Mouse (Mus musculus): ENCODE data around the gene Stard13.

The Stard13 gene

DNA sequence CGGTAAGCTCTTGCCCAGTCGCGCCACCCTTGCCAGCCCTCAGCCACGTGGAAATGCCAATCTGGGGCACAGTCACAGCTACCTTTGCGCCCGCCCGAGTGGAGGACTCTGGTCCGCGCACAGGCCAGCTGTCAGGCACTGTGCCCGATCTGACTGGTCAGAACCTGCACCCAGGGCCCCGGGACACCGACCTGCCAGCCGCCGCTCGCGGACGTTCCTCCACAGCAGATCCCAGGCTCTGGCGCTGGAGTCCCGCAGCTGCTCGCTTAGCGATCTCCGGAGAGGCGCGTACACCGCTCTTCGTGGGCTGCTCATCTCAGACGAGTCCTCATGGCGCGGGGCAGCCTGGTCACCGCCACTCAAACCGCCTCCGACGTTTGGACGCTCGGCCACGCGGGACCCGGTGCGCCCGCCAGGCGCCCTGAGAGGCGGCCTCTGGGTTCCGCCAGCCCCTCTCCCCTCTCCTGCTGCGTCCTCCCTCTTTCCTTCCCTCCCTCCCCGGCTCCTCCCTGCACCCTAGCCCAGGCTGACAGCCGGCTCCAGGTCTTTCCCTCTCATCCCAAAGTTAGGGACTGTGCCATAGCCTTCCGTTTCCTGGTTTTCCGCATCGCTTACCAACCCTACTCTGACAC lies at the start of gene Stard13:
Gene Stard13 (minus strand): TSS at position 437 of the 632 bp plus-strand sequence.
- DNase-seq = peak; percentile 64

DNA sequence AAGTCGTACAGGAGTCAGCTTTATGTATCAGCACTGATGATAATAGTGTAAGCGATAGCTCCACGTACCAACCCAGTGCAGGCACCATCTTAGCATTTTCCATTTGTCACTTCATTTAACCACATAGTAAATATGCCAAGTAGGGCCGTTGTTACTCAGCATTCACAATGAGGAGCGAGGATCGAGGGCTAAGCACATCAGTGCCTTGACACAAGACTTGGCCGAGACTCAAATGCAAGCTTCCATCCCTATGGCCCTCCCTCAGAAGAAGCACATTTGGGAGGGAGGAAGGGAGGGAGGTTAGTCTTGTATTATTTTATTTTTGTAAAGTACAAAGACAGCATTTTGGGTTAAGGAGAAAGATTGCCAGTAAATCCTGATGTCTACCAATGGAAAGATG lies 45.9 kb upstream of the Stard13 start:
- no peak for DNase-seq

DNA sequence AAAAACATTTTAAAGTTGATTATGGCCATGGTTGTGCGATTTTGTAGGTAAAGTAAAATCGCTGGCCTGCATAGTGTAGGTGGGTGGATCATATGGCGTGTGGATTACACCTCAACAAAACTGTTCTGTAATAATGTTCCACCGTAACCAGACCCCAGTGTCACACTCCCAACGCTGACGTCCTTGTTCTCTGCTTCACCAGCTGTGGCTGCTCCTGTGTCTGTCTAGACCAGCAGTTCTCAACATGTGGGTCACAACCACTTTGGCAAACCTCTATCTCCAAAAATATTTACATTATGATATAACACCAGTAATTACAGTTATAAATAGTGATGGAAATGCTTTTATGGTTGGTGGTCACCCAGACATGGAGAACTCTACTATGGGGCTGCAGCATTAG lies 44.3 kb upstream of the Stard13 start:
- DNase-seq = no peak

DNA sequence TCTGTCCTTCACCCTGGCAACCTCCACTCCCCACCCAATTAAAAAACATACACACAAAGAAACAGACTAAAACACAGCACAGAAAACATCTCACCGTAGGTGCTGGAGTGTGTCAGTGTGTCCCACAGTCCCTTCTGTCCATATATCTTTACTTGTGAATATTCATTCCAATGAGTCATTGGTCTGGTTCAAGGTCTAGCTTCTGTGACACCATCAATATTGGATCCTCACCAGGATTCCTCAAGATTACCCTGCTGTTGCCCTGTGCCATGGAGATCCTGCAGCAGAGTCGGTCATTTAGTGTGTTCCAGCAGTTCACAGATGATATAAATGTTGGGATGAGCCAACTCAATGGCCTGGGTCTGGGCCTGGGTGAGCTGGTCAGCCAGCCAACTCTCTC lies 42.4 kb upstream of the Stard13 start:
- DNase-seq = no peak

- DNase-seq = no peak
Measured at GRCm38 (mm10) chr5:151274265-151274664, 40.6 kb upstream of the Stard13 start.

GRCm38 (mm10) chr5:151270815-151271214 lies 37.2 kb upstream of the Stard13 start:
- DNase-seq = no peak

DNA sequence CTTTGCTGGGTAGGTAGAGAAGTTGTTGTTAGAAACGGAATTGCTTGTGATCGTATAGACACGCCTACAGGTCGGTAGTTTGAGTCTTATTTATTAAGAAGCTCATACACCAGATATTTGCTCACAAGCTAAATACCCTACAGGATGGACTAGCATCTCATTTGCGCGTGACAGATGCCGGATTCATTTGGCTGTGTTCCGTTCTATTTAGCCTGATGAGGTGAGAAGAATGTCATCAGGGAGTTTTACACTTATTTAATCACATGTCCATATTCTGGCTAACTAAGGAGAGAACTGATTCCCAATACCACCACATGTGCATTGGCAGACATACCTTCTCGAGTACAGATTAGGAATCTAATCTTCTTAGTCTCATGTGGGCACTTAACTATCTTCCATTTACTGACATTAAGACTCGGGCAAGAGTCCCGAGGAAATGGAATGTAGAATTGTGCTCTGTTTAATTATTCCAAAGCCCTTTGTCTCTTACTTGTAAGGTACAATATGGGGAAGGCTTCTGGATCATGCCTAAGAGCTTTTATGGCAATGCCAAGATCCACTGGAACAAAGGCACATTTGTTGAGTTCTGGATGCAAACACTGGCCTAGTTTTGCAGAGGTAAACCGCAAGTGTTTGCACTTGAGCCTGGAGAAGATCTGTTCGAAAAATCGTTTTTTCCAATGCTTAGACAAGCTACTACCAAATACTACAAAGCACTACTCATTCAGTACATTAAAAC lies 33.4 kb upstream of the Stard13 start:
- no peak for DNase-seq

DNA sequence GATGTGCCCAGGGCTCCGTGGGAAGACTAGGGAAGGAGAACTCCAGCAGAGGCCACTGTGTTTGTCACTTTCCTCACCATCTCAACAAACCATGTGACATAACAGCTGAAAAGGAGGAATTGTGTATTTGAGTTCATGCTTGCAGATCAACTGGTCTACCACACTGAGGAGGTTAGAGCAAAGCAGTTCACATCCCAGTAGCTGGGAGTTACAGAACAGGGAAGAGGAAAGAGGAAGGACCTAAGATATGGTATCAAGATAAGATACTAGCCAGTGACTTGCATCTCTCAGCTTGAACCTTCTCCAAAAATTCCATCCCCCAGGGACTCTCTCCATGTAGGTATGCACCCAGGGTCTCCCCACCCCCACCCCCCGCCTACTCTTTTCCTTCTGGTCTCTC lies 27.9 kb upstream of the Stard13 start:
- no peak for DNase-seq

DNA sequence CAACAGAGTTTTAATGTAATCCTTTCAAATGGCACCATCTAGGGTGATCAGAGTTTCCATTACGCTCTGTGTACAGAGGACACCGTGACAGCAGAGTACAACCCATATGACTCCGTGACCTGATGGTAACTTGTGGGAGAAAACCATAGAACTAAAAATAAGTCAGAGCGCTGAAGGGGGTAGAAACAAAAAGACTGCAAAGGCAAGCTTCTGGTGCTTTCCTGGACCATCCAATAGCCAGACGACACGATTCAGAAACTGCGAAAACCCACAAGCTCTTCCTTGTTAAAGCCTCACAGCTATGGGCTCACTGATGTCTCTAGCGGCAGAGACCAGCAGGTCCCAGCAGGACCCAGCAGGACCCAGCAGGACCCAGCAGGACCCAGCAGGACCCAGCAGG lies 18.6 kb upstream of the Stard13 start:
- DNase-seq = peak; percentile 12

GRCm38 (mm10) chr5:151251656-151252055 lies 18.0 kb upstream of the Stard13 start:
- no peak for DNase-seq

GRCm38 (mm10) chr5:151248671-151249620 lies 15.3 kb upstream of the Stard13 start:
- no peak for DNase-seq

DNA sequence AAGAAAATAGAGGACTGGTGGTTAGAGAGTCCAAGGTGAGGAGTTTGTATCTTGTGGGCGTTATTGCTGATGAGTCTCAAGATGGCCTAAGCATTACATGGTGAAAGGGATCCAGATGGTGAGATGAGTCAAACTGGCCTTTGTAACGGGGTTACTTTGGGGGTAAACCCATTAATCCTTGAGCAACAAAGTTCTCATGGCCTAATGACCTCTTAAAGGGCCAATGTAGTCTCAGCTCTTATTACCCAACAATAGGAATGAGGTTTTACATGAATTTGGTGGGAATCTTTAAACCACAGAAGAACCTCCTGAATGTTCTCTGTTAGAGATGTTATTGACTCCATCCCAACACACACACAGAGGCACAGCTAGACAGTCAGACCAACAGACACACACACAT lies 14.4 kb upstream of the Stard13 start:
- DNase-seq = no peak

DNA sequence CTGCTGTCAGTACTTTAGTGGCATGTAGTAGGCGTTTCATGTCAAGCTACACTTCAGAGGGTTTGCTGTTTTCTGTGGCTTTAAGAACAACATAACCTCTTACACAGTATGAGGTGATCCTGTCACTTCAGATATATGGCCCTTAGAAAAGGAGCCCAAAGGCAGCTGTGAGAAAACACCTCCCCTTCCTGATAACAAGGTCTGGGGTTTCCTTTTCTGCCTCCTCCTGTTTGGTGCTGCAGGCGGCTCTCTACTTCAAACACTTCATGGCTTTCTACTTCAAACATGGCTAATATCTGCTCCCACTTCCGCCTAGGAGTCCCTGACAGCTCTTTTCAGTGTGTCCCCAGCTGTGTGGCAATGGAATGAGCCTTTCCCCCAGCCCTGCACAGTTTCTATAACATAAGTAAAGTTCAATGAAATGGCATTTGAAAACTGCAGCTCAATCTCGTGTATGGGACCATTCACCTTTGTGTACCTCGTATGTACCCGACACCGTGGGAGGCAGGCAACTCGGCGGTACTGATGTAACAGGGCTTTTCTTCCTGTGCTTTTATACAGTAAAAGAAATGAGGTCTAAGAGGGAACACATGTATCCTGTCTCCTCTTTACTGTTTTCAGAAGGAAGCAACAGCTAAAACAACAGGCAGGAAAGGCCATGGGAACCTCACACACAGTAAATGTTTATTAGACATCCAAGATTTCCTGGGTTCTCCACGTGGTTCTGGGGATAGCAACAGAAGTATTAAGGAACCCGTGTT lies 13.7 kb upstream of the Stard13 start:
- DNase-seq = no peak

DNA sequence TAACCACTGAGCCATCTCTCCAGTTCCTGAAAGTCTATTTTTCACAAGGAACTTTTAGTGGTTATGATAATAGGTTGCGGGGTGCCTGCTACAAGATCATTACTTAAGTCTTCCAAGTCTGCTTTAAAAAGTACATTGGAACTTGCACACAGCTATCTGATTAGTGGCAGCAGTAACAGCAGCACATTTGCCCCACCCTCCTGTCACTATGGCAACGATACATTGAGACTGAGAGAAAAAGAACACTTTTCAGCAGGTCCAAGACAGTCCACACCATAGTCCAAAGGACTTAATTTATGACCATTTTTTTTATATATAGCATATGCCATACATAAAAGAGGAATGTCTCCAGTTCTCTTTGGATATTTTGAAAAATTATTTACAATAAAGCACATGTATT lies 12.7 kb upstream of the Stard13 start:
- DNase-seq = no peak

DNA sequence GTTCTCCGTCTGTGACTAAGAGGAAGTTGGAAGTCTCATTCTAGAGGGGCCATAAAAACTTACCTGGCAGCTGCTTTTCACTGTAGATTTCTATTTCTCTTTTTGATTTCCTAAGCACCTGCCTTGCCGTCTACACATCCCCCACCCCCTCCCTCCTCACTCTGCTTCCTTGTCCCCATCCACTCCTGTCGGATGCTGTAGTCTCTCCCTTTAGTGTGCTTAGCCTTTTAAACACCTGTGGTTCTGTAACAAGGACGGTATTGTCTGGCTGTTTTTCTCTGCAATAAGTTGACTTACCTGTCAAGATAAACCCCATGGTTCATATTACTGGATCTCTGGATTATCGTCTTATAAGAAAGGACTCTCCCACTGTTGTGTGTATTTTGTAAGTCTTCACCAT lies 11.9 kb upstream of the Stard13 start:
- DNase-seq = no peak

GRCm38 (mm10) chr5:151238730-151239129 lies 5.1 kb upstream of the Stard13 start:
- DNase-seq = no peak

GRCm38 (mm10) chr5:151236411-151236810 lies 2.8 kb upstream of the Stard13 start:
- peak; percentile 94 for DNase-seq

DNA sequence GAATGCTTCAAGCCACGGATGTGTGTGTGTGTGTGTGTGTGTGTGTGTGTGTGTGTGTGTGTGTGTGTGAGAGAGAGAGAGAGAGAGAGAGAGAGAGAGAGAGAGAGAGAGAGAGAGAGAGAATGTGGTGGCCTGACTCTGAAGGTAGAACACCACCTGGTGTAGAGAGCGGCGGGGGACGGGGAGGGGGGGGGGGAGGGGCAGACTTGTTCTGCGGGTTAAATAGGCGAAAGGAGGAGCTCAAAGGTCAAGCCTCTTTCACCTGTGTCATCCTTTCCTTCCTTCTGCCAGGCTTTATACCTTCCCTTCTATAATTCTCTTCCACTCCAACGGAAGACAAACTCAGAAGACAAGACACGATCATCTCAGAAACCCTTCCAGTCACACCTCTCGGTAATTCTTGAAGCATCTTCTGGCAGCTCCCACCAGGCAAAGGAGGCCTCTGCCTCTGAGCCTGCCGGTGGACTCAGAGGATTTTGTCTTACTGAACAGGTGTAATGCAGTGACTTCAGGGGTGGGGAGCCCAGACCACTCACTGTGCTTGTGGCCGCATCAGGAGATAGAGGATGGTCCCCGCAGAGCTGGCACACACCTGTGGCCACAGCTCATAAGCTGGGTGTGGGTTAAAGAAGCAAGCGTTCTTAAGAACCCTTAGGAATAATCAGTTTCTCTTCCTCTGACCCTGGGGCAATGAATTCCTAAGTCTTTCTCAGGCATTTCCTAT lies 898 bp downstream of the Stard13 start:
- DNase-seq = no peak

DNA sequence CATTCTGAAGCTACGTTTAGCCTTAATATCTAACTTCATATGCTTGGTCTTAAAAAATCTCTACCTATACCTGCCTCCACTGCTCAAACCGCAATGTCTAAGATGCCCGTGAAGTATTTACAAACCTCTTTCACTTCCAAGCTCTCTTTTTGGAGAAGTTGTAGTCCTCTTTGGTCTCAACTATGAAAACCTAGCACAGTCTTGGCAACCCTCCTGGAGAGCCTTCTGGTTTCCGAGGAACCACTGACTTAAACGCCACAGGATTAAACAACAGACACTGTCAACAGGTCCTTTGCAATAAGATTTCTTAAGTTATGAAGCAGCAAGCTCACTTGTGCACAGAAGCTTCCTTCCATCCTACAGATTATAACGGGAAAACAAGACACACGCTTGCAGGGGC lies 1.8 kb downstream of the Stard13 start:
- no peak for DNase-seq

DNA sequence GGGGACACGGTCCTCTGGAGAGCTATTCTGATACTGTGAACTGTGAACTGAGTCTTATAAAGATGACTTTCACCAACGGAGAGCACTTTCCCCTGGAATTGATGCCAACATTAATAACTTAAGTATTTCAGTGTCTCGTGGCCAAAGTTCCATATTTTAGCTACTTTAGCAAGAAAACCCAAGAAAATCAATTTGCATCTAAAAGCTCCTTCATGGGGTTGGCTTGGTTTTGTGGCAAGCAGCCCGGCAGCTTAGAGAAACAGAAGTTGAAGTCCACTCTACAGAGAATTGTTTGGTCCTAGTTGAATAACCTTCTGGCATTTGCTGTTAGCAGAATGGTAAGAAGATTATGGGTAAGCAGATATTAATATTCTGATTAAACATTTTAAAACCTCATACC lies 2.2 kb downstream of the Stard13 start:
- DNase-seq = no peak

DNA sequence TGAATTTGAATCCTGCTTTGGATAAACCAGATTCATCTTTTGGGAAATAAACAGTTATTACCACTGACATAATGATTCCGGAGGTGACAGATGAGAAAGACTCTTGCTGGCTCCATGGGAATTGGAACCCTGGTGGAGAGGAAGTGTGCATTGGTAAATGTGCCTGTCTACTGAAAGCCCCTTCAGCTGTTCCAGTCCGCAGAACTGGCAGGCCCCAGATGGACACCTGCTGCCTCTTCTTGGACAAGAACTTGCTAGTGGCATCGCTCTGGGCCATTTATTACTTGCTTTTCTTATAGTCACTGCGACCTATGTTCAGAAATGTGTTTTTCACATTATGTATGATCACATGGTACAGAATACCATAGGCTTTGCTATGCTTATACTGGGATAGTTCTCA lies 3.2 kb downstream of the Stard13 start:
- DNase-seq = no peak

- peak; percentile 36 for DNase-seq
Measured at GRCm38 (mm10) chr5:151228367-151229005, 5.2 kb downstream of the Stard13 start.
